Comparison of ENCODE assay signal across 10 mouse cellular contexts in genomic region chr14:33922771-33923167, GRCm38 (mm10). TPM values are rescaled to one million over a fixed set of nuclear protein-coding genes. Genes with fewer than 3 reads are reported as not detected.
A peak's percentile ranks its signal among the peaks of the same experiment; 100 is the strongest.
DNase-seq lines count a peak whose midpoint lies in the region; ATAC-seq and TF ChIP-seq lines count a peak whose summit lies in the region.
"Had no signal": no experiment of that assay in that cellular context is flagged by ENCODE, and none has a peak within 500 bp of the region (broad histone marks: within the 10 kb centered on the region; RNA-seq: fewer than 3 reads in every experiment).

No protein-coding gene starts in this region.

- H3K4me3 ChIP-seq in kidney, postnatal 0 days (replicated peaks; ENCODE audit: low read depth, low read length), result peak overlapping the region; percentile 51
- H3K4me3 ChIP-seq in forebrain, embryonic 11.5 days (ENCODE audit: low read depth, low read length), result peak overlapping the region; percentile 59
- H3K4me3 ChIP-seq in intestine, embryonic 16.5 days (ENCODE audit: low read length), result peak overlapping the region; percentile 57
- H3K4me3 ChIP-seq in neural tube, embryonic 12.5 days, result peak overlapping the region; percentile 51

- TF ChIP-seq CTCF in kidney, postnatal 0 days (IDR thresholded peaks at IDR 0.05; ENCODE audit: low read depth), result no peak

- H3K4me2 ChIP-seq in kidney, postnatal 0 days (ENCODE audit: low read length), result peak overlapping the region; percentile 96
- H3K4me2 ChIP-seq in forebrain, embryonic 11.5 days (ENCODE audit: low read depth, low read length, severe bottlenecking), result peak overlapping the region; percentile 94
- H3K4me2 ChIP-seq in intestine, embryonic 16.5 days (ENCODE audit: low read depth, low read length), result peak overlapping the region; percentile 95
- H3K4me2 ChIP-seq in neural tube, embryonic 12.5 days (replicated peaks), result peak overlapping the region; percentile 92

- DNase-seq in kidney, postnatal 0 days (ENCODE audit: low spot score), result no peak
- DNase-seq in kidney, postnatal 14 days, result no peak
- DNase-seq in forebrain, embryonic 11.5 days (ENCODE audit: low spot score), result no peak
- no peak for DNase-seq in gastrocnemius, postnatal 25 days
- DNase-seq in spleen, postnatal 4 days (ENCODE audit: low spot score in 2 of 2), result no peak

- H3K27ac ChIP-seq in kidney, postnatal 0 days, result no peak overlapping the region
- H3K27ac ChIP-seq in forebrain, embryonic 11.5 days (ENCODE audit: low read depth, low read length), result no peak overlapping the region
- H3K27ac ChIP-seq in intestine, embryonic 16.5 days (ENCODE audit: low read length), result no peak overlapping the region
- H3K27ac ChIP-seq in neural tube, embryonic 12.5 days, result no peak overlapping the region

- 16% methylated on average over 8 of the region's 8 CpGs for WGBS in kidney, postnatal 0 days
- WGBS in forebrain, embryonic 11.5 days, result 8% methylated on average over 8 of the region's 8 CpGs
- WGBS in intestine, embryonic 16.5 days, result 20% methylated on average over 8 of the region's 8 CpGs
- WGBS in neural tube, embryonic 12.5 days, result 13% methylated on average over 8 of the region's 8 CpGs

- no peaks in the 10 kb centered on the region for H3K36me3 ChIP-seq in kidney, postnatal 0 days (ENCODE audit: insufficient read depth, low read length)
- H3K36me3 ChIP-seq in forebrain, embryonic 11.5 days (ENCODE audit: control insufficient read depth, insufficient read depth, low read length), result no peaks in the 10 kb centered on the region
- no peaks in the 10 kb centered on the region for H3K36me3 ChIP-seq in intestine, embryonic 16.5 days (ENCODE audit: control insufficient read depth, insufficient read depth, low read length)
- no peaks in the 10 kb centered on the region for H3K36me3 ChIP-seq in neural tube, embryonic 12.5 days

- peaks cover 31% of the 10 kb centered on the region for H3K27me3 ChIP-seq in kidney, postnatal 0 days (ENCODE audit: insufficient read depth, low read length)
- peaks cover 25% of the 10 kb centered on the region for H3K27me3 ChIP-seq in forebrain, embryonic 11.5 days (ENCODE audit: control insufficient read depth, insufficient read depth, low read length)
- peaks cover 27% of the 10 kb centered on the region for H3K27me3 ChIP-seq in intestine, embryonic 16.5 days (replicated peaks; ENCODE audit: control insufficient read depth, insufficient read depth, low read length)
- peaks cover 37% of the 10 kb centered on the region for H3K27me3 ChIP-seq in neural tube, embryonic 12.5 days (replicated peaks)

- 0 out of 2 replicates have a peak, but pooled peaks cover 3% of the 10 kb centered on the region for H3K4me1 ChIP-seq in kidney, postnatal 0 days (replicated peaks; ENCODE audit: insufficient read depth, low read length)
- peaks cover 18% of the 10 kb centered on the region for H3K4me1 ChIP-seq in forebrain, embryonic 11.5 days (replicated peaks; ENCODE audit: control insufficient read depth, insufficient read depth, low read length)
- H3K4me1 ChIP-seq in intestine, embryonic 16.5 days (ENCODE audit: control insufficient read depth, insufficient read depth, low read length), result 0 out of 2 replicates have a peak, but pooled peaks cover 3% of the 10 kb centered on the region
- H3K4me1 ChIP-seq in neural tube, embryonic 12.5 days, result peaks cover 44% of the 10 kb centered on the region

- no peak for ATAC-seq in kidney, postnatal 0 days (replicated peaks; ENCODE audit: low FRiP score, low read depth)
- no peak for ATAC-seq in forebrain, embryonic 11.5 days (replicated peaks; ENCODE audit: low FRiP score)
- no peak for ATAC-seq in intestine, embryonic 16.5 days
- ATAC-seq in neural tube, embryonic 12.5 days (ENCODE audit: low FRiP score, low read depth), result no peak
- ATAC-seq in CD4-positive, CD25-positive, alpha-beta regulatory T cell, adult 4 months, result no peak

- H3K9ac ChIP-seq in kidney, postnatal 0 days (ENCODE audit: low read depth, low read length), result 0 out of 2 replicates have a peak overlapping the region, but pooled peaks have one; percentile 37
- peak overlapping the region; percentile 56; the same call in 1 of the 2 replicates for H3K9ac ChIP-seq in forebrain, embryonic 11.5 days (ENCODE audit: low read length)
- no peak overlapping the region; the same call in 1 of the 2 replicates for H3K9ac ChIP-seq in intestine, embryonic 16.5 days (ENCODE audit: low read depth, low read length)
- H3K9ac ChIP-seq in neural tube, embryonic 12.5 days, result peak overlapping the region; percentile 61; the same call in 1 of the 2 replicates

- H3K9me3 ChIP-seq in kidney, postnatal 0 days (replicated peaks; ENCODE audit: low read length), result no peaks in the 10 kb centered on the region
- H3K9me3 ChIP-seq in forebrain, embryonic 11.5 days (ENCODE audit: control insufficient read depth, low read length), result no peaks in the 10 kb centered on the region
- no peaks in the 10 kb centered on the region for H3K9me3 ChIP-seq in intestine, embryonic 16.5 days (ENCODE audit: control insufficient read depth, low read length)
- H3K9me3 ChIP-seq in neural tube, embryonic 12.5 days, result no peaks in the 10 kb centered on the region

RNA-seq across cellular contexts. Expression of gene Gdf10, which starts 0.6 kb away (rescaled TPM):
- 2.6 and 3.1 TPM in 2 replicates for polyA plus RNA-seq in kidney, postnatal 0 days (2015; fragmentation: Nextera tagmentation; extraction: Ambion mirVana)
- polyA plus RNA-seq in forebrain, embryonic 11.5 days (2014; fragmentation: Nextera tagmentation; extraction: Ambion mirVana), result 2.4 and 2.8 TPM in 2 replicates
- 6.6 and 6.9 TPM in 2 replicates for polyA plus RNA-seq in intestine, embryonic 16.5 days (2015; fragmentation: Nextera tagmentation; extraction: Ambion mirVana)
- polyA plus RNA-seq in neural tube, embryonic 12.5 days (2016; fragmentation: Nextera tagmentation; extraction: Ambion mirVana), result 12.5 and 14.6 TPM in 2 replicates
- 1 to 10 TPM; 2.0 to 3.9 TPM for total RNA-seq in gastrocnemius, postnatal 25 days (2021)
- polyA plus RNA-seq in CD4-positive, CD25-positive, alpha-beta regulatory T cell, adult 4 months (2017; shearing (Covaris generic)), result not detected

RNA-seq across cellular contexts. Expression of gene Gdf2, which starts 18.1 kb away (rescaled TPM):
- not detected in 2 replicates for polyA plus RNA-seq in kidney, postnatal 0 days (2015; fragmentation: Nextera tagmentation; extraction: Ambion mirVana)
- not detected in 2 replicates for polyA plus RNA-seq in forebrain, embryonic 11.5 days (2014; fragmentation: Nextera tagmentation; extraction: Ambion mirVana)
- 0.11 and 0.34 TPM in 2 replicates for polyA plus RNA-seq in intestine, embryonic 16.5 days (2015; fragmentation: Nextera tagmentation; extraction: Ambion mirVana)
- not detected in 2 replicates for polyA plus RNA-seq in neural tube, embryonic 12.5 days (2016; fragmentation: Nextera tagmentation; extraction: Ambion mirVana)
- total RNA-seq in gastrocnemius, postnatal 25 days (2021), result not detected
- polyA plus RNA-seq in CD4-positive, CD25-positive, alpha-beta regulatory T cell, adult 4 months (2017; shearing (Covaris generic)), result not detected
- total RNA-seq: gastrocnemius, adult 18-20 months; left cerebral cortex, postnatal 36 days had no signal

RNA-seq across cellular contexts. Expression of gene Rbp3, which starts 31.0 kb away (rescaled TPM):
- polyA plus RNA-seq in kidney, postnatal 0 days (2015; fragmentation: Nextera tagmentation; extraction: Ambion mirVana), result not detected in 2 replicates
- not detected in 2 replicates for polyA plus RNA-seq in forebrain, embryonic 11.5 days (2014; fragmentation: Nextera tagmentation; extraction: Ambion mirVana)
- not detected in 2 replicates for polyA plus RNA-seq in intestine, embryonic 16.5 days (2015; fragmentation: Nextera tagmentation; extraction: Ambion mirVana)
- not detected in 2 replicates for polyA plus RNA-seq in neural tube, embryonic 12.5 days (2016; fragmentation: Nextera tagmentation; extraction: Ambion mirVana)
- total RNA-seq in gastrocnemius, postnatal 25 days (2021), result not detected
- polyA plus RNA-seq in CD4-positive, CD25-positive, alpha-beta regulatory T cell, adult 4 months (2017; shearing (Covaris generic)), result not detected
- total RNA-seq: gastrocnemius, adult 18-20 months had no signal

RNA-seq across cellular contexts. Expression of gene Zfp488, which starts 55.8 kb away (rescaled TPM):
- not detected in 2 replicates for polyA plus RNA-seq in kidney, postnatal 0 days (2015; fragmentation: Nextera tagmentation; extraction: Ambion mirVana)
- 0.08 and 0.09 TPM in 2 replicates for polyA plus RNA-seq in forebrain, embryonic 11.5 days (2014; fragmentation: Nextera tagmentation; extraction: Ambion mirVana)
- 0.12 TPM in 2 replicates for polyA plus RNA-seq in intestine, embryonic 16.5 days (2015; fragmentation: Nextera tagmentation; extraction: Ambion mirVana)
- 0.04 and 0.18 TPM in 2 replicates for polyA plus RNA-seq in neural tube, embryonic 12.5 days (2016; fragmentation: Nextera tagmentation; extraction: Ambion mirVana)
- total RNA-seq in gastrocnemius, postnatal 25 days (2021), result not detected
- polyA plus RNA-seq in CD4-positive, CD25-positive, alpha-beta regulatory T cell, adult 4 months (2017; shearing (Covaris generic)), result not detected
- total RNA-seq: gastrocnemius, adult 18-20 months had no signal
